Mouse (Mus musculus): ENCODE results near the gene Zfp334. TPM values are rescaled to one million over a fixed set of nuclear protein-coding genes. Genes with fewer than 3 reads are reported as not detected.

The Zfp334 gene
- total RNA-seq (2021): 10 to 100 TPM; 16.5 TPM

DNA sequence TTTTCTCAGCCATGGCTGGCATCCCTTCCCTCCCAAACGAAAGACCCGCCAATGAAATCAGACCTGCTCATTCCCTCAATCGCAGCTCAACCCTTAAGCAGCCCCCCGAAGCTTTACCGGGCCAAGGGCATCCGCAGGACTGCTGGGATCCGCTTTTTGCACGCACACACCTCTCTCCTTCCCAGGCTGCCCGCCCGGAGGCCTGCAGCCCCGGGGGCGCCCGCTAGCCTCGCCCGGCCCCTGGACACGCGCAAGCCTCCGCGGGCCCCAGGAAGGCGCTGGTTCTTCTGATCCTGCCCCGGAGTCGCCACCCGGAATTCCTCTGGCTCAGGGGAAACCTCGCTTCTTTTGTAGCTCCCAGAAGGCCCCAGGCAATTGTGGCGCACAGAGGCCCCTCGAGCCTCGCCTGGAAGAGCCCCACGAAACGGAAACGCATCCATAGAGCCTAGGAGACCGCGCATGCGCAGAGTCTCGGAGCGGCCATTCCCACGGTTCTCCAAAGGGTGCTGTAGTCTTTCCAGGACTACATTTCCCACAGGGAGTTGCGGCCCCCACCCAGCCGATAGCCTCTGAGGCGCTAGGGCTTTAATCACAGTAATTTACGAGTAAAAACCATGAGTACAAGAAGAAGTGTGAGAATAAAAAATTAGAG is at the start of gene Zfp334:
Zfp334 (minus strand) TSS at position 416 of the 652 bp plus-strand sequence.
- intact Hi-C loops (cut with DNase I): no loop called here

DNA sequence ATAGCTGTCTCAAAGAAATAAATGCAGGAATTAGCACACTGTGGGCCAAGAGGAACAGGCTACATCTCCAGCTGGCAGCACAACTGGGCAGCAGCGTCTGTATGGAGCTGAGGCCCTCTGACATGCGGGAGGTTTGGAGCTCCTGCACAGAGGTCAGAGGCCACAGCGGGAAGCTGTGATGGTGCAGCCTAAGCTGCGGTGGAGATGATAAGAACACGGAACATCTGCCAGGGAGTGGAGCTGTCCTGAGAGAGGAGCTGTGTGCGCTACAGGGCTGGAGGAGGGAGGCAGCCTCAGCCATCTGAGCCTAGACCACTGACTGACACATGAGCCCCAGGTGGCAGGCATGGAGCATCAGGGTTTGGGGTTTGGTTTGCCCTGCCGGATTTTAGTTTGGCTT is 40.6 kb upstream of the Zfp334 start:
- no peak for DNase-seq
- intact Hi-C loops (cut with DNase I): no loop called here

More for the DNA sequence above, at the start of gene Zfp334:
- DNase-seq: peak; percentile 98

DNA sequence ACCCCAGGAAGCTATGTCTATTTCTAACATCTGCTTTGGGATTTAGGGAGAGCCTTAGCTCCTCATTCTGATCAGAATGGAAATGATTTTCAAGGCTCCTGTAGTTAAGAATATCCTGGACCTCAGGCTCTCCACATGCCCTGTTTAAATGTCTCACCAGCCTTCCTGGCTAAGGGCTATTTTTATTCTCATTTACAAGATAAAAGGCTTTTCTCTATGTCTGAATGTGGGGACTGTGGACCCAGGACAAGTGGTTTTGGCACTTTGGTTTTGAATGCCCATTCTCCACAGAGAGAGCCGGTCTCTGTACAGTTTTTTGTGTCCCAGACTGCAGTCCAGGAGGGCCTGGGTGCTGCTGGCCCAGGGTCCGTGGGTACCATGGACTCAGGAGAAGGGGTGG is 32.1 kb upstream of the Zfp334 start:
- DNase-seq: no peak
- intact Hi-C loops (cut with DNase I): no loop called here

DNA sequence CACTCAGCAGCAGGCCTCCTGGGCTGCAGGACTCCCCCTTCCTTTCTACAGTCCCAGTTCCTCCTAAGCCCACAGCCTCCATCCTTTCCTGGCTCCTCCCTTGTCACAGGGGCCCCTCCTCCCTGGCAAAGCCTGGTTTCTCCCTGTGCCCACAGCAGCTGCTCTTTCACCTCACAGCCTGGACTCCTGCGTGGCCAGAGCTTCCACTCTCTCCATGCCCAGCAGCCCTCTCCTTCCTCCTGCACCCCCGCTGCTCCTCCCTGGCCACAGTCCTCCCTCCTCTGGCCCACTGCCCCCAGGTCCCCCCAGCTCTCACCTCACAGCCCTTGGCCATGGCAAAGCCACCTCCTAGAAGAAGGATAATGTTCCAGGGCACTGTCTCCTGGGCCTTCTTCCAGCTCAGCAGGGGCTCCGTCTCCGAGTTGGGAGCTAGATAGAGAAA is 31.6 kb upstream of the Zfp334 start:
- DNase-seq: peak; percentile 52
- intact Hi-C loops (cut with DNase I): no loop called here

DNA sequence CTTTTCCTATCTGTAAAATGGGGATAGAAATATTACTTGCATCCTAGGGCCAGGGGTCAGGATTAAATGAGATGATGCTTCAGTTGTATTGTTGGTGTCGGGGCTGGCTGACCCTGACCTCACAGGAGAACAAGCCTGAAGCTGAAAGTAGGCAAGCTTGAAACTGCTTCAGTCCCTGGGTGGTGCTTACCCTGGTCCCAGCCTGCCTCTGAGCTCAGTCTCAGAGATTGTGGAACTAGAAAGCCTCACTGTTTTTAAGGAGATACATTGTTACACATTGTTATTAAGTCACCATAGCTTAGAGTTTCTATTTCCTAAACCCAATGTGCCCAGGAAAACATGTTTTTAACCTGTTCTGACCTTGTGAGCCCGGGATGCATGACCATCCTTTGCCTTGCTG is 30.5 kb upstream of the Zfp334 start:
- no peak for DNase-seq
- intact Hi-C loops (cut with DNase I): no loop called here

DNA sequence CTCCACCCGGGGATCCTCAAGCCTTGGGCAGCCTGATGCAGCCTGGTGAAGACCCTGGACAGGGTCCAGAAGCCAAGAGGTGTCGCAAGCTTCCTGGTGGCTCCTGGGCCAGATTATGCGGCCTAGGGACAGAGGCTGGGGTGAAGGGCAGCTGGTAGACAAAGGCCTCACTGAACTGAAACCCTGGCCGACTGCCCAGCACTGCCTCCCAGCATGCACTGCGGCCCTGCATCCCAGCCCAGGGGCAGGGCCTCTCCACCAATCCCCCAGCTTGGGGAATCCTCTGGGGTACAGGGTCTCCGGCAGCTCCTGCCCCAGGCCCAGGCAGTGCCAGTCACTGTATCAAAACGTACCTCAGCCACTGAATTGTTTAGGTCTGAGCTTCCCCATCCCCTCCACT is 29.2 kb upstream of the Zfp334 start:
- DNase-seq: peak; percentile 92
- intact Hi-C loops (cut with DNase I): no loop called here

DNA sequence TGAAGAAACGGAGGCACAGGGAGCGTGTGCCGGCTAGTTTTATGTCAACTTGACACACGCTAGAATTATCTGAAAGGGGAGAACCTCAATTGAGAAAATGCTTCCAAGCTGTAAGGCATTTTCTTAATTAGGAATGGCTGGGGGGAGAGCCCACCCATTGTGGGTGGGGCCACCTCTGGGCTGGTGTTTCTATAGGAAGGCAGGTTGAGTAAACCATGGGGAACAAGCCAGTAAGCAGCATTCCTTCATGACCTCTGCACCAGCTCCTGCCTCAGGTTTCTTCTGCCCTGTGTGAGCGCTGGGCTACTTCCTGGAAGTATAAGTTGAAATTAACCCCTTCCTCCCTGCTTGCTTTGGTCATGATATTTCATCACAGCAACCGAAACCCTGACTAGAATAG is 27.7 kb upstream of the Zfp334 start:
- intact Hi-C loops (cut with DNase I): no loop called here
- no peak for DNase-seq

DNA sequence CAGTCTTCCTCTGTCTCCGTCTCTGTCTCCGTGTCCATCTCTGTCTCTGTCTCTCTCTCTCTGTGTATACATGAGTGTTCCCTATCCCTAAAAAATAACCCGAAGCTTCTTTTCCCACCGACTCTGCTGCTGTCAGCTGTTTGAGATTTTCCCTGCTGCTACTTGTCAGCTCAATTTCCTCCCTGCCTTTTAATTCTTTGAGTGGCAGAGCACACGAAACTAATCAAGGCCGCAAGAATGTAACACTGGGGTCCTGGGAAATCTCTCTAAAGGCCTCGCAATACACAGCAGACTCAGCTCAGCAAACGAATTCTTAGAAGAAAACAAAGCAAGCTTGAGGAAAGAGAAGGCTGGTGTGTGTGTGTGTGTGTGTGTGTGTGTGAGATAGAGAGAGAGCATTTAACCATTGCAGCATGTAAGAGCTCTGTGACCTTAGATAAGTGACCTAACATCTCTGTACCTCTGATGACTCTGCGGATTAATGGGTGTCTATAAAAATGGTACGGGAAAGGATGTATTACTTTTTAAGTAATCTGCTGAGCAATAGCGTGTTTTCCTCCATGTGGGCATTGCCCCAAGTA is 27.2 kb upstream of the Zfp334 start:
- intact Hi-C loops (cut with DNase I): no loop called here
- no peak for DNase-seq

DNA sequence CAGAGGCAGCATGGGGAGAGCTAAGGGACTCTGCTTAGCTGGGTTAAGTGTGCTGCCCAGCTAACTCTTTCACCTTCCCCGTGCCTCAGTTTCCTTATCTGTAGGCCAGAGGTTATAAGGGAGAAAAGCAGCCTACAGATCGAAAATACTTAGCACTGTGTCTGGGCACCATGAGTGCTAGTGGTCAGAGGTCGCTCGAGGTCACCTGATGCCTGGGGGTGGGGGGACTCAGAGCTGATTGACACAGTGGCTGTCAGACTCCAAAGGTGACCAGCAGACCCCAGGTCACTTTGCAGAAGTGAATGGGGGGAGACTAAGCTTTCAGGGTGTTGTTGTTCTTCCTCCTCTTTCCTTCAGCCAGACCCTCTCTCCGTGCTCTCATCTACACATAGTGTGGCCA is 26.3 kb upstream of the Zfp334 start:
- no peak for DNase-seq
- intact Hi-C loops (cut with DNase I): no loop called here

DNA sequence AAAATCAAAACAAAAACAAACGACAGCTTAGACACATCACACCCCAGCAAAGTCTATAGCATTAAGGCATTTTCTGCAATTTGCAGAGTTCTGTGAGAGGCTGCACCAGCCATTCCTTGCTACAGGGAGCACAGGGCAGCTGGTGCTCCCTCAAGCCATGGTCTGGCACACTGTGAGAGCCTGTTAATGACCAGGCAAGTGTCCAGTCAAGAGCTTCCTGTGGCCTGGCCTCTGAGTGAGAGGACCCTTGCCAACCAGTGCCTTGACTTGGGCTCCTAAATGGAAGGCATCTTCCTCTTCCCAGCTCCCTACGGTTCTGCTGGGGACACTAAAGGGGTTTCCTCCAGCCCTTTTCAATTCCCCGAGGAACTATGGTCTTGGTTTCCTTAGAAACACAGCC is 25.8 kb upstream of the Zfp334 start:
- DNase-seq: no peak
- intact Hi-C loops (cut with DNase I): no loop called here

DNA sequence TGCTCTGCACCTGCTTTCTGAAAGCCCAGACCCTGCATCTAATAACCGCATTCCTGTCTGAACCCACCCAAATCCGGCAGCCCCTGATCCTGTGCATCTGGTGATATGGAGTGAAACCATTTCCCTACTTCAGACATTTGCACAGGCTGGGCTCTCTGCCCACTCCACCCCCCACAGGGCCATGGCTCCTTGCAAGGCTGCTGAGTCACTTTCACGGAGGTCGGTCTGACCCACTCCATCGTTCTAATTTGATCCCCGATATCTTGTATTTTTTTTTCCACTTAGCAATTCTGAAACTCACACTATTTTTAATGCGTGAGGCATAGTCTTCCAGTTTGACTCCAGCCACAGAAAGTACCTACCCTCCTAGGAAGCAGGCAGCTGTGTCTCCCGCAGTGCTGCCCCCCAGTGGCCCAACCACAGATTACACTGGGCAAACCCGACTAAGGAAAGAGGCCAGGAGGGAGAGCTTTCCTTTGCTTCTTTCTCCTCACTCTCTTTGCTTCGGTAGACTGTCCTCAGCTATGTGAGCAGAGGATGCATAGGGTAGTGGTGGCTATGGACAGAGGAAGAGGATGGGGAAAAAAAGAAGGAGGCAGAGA is 19.7 kb upstream of the Zfp334 start:
- intact Hi-C loops (cut with DNase I): no loop called here

DNA sequence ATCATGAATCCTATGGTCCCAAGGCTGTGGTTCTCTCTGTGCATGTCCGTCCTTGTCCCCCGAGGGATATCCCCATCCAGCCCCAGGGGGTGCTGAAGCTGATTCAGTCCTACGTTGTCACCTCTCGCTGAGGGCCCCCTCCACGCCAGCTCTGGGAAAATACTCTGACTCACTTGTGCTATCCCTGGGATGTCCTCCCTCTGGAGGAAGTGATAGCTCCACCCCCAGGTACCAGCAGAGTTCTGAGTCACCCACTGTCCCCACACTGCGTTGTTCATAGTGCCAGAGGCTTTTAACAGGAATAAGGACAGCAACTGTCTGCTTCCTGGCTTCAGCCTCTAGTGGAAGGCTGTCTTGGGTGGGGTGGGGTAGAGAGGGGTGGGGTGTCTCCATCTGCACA is 17.3 kb upstream of the Zfp334 start:
- intact Hi-C loops (cut with DNase I): no loop called here
- DNase-seq: no peak

More for the DNA sequence above, 19.7 kb upstream of the Zfp334 start:
- DNase-seq: peak; percentile 66

DNA sequence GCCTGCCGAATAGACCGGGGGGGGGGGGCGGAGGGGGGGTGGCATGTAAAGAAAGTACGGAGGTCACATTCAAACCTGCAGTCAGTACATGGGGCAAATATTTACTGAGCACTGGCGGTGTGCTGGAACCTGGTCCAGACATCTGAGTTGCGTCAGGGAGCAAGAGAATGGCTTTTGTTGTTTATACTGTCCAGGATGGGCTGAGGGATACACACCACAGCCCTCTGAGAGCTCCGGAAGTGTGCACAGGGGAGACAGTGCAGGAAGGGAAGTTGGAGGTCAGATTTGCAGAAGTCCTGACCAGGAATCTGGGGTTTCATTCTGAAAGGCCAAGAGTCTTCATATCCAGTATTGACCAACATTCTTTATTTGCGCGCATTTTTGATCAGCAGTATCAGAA is 16.9 kb upstream of the Zfp334 start:
- DNase-seq: no peak
- intact Hi-C loops (cut with DNase I): no loop called here

DNA sequence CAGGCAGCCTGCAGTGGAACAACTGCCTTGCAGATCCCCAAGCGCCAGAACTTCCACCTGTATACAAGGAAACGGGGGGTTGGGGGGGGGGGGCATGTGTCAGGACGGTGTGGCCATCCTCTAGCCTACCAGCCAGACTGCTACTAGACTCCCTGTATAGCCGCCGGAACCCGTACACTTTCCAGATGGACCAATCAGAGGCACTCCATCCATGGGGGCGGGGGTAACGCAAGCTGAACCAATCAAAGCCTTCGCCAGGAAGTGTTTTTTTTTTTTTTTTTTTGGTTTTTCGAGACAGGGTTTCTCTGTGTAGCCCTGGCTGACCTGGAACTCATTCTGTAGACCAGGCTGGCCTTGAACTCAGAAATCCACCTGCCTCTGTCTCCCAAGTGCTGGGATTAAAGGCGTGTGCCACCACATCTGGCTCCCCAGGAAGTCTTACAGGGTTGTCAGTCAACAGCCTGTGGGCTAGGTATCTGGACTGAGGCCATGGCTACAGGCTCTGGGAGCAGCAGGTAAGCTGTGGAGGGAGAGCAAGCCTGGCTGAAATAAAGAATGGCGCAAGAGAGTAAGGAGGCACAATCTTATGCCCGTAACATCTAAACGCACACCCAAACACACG is 10.2 kb upstream of the Zfp334 start:
- no peak for DNase-seq
- intact Hi-C loops (cut with DNase I): no loop called here

DNA sequence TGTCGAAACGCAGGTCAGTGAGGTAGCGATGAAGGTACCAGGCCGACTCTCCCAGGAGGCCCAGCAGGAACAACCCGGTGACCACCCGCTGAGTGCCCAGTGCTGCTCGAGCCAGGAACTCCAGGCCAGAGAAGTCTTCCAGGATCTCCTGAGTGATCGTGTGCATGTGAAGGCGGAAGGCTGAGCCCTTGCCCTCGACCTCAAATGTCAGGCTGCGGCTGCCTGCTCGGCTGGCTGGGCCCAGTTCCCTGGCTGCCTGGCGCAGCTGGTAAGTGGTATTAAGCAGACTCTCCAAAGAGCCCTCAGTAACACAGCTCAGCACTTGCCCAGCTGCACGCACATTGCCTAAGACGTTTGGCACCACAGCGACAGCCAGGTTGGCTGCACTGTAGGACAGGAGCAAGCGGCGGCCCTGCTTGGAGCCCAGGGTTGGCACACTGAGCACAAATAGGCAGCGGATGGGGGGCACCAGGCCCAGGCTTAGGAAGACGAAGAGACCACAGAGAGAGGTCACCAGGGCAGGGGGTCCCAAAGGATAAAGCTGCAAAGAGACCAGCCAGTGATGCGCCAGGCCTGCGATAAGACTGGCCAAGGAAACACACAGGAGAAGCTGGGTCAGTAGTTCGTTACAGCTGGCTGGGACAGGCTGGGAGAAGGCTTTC is 9.6 kb upstream of the Zfp334 start:
- intact Hi-C loops (cut with DNase I): no loop called here
- DNase-seq: peak; percentile 47

DNA sequence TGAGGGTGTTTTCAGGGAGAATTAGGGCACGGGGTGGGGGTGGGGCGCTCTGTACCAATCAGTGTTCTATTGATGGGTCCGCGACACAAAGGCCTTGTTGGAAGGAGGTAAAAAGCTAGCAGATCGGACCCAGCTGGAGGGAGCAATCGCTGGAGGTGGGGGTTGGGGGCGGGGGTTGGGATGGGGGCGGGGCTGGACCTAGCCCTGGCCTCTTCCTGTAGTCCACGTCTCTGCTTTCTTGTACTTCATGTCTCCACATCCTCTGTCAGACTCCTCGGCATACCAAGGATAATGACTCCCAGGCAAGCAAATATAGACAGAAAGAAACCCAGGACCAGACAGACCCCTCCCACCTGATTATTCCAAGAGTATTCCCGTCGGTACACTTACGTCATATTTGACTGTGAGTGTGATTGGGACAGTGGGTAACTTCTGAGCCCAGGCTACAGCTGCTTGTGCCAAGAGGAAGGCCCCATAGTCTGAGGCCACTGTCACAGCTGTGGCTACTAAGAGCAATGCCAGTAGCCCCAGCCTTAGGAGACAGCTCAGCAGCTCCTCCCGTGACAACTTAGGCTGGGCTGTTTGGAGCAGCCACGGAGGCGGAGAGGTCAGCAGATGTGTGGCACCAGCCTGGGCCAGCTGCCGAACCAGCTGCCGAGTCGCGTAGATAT is 8.9 kb upstream of the Zfp334 start:
- intact Hi-C loops (cut with DNase I): no loop called here
- DNase-seq: no peak

DNA sequence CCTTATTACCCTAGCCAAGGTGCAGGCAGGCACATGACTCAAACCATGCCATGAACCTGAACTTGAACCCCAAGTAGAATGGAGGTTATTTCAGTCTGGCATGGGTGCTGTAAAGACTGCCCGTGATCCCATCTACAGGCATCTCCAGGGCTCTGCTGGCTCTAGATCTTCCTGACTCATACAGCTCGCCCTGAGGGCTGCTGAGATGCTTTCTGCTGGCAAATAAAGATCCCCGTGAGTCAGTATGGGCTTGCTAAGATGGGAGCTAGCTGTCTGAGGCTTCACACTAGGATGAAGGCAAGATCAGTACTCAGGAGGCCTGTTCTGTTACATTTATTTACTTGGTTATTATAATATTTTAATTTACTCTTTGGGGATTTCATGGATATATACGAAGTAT is 4.1 kb upstream of the Zfp334 start:
- no peak for DNase-seq
- intact Hi-C loops (cut with DNase I): loop anchor here (5.0 kb wide), 1 partner anchor 95 kb away; no protein-coding TSS in a partner anchor

DNA sequence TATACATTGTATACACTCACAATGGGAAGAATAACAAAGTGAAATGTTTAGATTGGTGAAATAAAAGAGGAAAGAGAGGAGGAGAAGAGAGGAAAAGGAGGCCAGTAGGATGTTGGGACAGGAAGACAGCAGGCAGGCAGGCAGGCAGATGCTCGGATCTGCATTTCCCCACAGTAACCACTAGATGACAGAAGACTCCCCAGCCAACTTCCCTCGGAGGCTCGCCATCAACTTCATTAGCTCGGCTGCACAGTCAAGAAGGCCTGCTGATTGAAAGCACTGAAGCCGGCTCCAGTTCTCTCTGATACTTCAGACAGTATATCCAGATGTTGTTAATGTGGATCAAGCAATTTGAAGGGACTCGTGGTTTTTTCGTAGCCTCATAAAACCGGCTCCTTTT is 3.5 kb upstream of the Zfp334 start:
- intact Hi-C loops (cut with DNase I): loop anchor here (5.0 kb wide), 1 partner anchor 96 kb away; no protein-coding TSS in a partner anchor
- DNase-seq: peak; percentile 57

DNA sequence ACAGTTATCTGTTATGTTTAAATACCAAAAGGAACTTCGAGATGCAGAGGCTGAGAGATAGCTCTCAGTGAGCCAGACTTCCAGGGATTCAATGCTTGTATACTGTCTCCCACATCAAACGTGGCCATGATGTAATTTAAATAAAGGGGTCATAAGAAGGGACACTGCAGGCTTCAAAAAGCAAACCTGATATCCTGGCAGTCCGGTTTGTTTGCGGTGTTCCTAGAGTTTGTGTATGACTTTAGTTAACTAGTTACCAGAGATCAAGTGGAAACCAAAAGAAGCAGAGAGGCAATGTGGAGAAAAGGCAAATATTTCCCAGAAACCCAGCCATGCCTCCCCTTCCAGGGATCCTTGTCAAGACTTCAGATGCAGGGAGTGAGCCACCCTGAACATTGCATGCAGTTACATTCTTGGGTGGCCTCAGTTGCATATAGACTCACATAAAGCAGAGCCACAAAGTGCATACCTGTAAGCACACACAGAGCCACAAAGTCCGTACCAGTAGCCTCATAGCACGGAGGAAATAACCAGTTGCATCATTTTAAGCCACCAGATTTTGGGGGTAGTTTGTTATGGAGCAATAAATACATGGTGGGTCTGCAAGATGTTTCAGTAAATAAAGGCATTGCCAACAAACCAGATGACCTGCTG is 1.4 kb upstream of the Zfp334 start:
- intact Hi-C loops (cut with DNase I): no loop called here
- no peak for DNase-seq

DNA sequence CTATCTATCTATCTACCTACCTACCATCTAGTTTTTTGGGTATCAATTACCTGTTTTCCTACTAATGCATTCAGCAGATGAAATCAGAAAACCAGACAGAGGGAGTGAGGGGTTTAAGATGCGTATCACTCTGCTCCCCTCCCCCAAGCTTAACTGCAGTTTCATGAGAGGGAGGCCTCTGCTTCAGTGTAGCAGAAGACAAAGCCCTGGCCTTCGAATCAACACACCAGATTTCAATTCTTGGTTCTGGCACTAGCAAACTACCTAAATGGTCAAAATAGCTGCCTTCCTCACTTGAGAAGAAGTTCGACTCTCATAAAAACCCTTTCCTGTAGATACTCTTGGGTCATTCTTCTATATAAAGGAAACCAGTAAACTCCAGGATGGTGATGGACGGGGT is 689 bp downstream of the Zfp334 start:
- no peak for DNase-seq
- intact Hi-C loops (cut with DNase I): no loop called here

Measured in left cerebral cortex, postnatal 4 days (tissue).